8 mouse cellular contexts compared by ENCODE assay signal in the genomic region with DNA sequence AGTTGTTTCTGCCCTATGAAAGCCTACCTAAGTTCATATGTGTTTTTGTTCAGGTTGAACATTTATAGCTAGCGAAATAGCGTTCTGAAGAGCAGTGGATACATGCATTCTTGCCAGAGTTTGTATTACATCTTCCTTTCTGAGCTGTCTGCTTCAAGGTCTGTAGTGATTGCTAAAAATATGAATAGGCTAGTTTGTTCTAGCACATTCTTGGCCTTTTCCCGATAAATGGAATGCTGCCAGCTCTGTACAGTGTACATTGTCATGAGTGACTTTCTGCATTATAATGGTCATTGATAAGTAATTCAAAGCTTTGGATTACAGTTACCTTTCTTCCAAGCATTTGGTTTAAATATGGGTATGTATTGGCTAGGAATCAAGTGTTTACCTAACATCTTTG. TPM values are rescaled to one million over a fixed set of nuclear protein-coding genes. Genes with fewer than 3 reads are reported as not detected.
DNase-seq lines count a peak whose midpoint lies in the region; ATAC-seq and TF ChIP-seq lines count a peak whose summit lies in the region.

No protein-coding gene starts in this region.

- no peak for TF ChIP-seq CTCF in gastrocnemius, adult 2 months (IDR thresholded peaks at IDR 0.05)
- no peak for TF ChIP-seq CTCF in embryonic fibroblast, embryonic 13.5 days (IDR thresholded peaks at IDR 0.05; ENCODE audit: borderline replicate concordance, insufficient read depth, low read length)

- peak overlapping the region; percentile 86 for H3K27ac ChIP-seq in gastrocnemius, adult 2 months
- no peak overlapping the region for H3K27ac ChIP-seq in embryonic fibroblast, embryonic 13.5 days (ENCODE audit: insufficient read depth, low read length)
- H3K27ac ChIP-seq in liver, embryonic 11.5 days (ENCODE audit: low read depth, low read length): no peak overlapping the region

- H3K4me3 ChIP-seq in gastrocnemius, adult 2 months: peak overlapping the region; percentile 88
- H3K4me3 ChIP-seq in embryonic fibroblast, embryonic 13.5 days (ENCODE audit: insufficient read depth, low read length): peak overlapping the region; percentile 97
- H3K4me3 ChIP-seq in liver, embryonic 11.5 days (ENCODE audit: low read depth, low read length): peak overlapping the region; percentile 84

- no peaks in the 10 kb centered on the region for H3K27me3 ChIP-seq in liver, embryonic 11.5 days (replicated peaks; ENCODE audit: control insufficient read depth, insufficient read depth, low read length)

- 7% methylated on average over 3 of the region's 3 CpGs for WGBS in liver, embryonic 11.5 days

- peak overlapping the region; percentile 89 for H3K4me2 ChIP-seq in liver, embryonic 11.5 days

- H3K36me3 ChIP-seq in liver, embryonic 11.5 days (ENCODE audit: control insufficient read depth, insufficient read depth, low read length): peaks cover 20% of the 10 kb centered on the region

- intact Hi-C loops in gastrocnemius, adult 2 months (cut with DNase I): loop anchor here (10.0 kb wide), 1 partner anchor 314 kb away; no protein-coding TSS in a partner anchor
- intact Hi-C loops in left cerebral cortex, postnatal 10 days (cut with DNase I): no loop called here

- ATAC-seq in liver, embryonic 11.5 days (replicated peaks; ENCODE audit: low FRiP score): no peak

- no peaks in the 10 kb centered on the region for H3K4me1 ChIP-seq in embryonic fibroblast, embryonic 13.5 days (ENCODE audit: control insufficient read depth, insufficient read depth, low read length)
- peaks cover 15% of the 10 kb centered on the region for H3K4me1 ChIP-seq in liver, embryonic 11.5 days (replicated peaks; ENCODE audit: control insufficient read depth, insufficient read depth, low read length)

- no peak for DNase-seq in gastrocnemius, adult 2 months
- no peak for DNase-seq in gastrocnemius, adult 8-10 months (ENCODE audit: low spot score in 2 of 2)
- DNase-seq in 416B (ENCODE audit: low read depth): peak; percentile 5
- DNase-seq in liver, embryonic 11.5 days (ENCODE audit: low spot score): no peak
- DNase-seq in layer of hippocampus, adult 18-20 months (ENCODE audit: low spot score in 2 of 2): no peak
- no peak for DNase-seq in left cerebral cortex, postnatal 10 days (ENCODE audit: extremely low spot score in 1 of 2, low spot score in 2 of 2)
- no peak for DNase-seq in left cerebral cortex, adult 18-20 months (ENCODE audit: low spot score in 2 of 2)

- TF ChIP-seq POLR2A in embryonic fibroblast, embryonic 13.5 days (IDR thresholded peaks at IDR 0.05; ENCODE audit: low read depth, low read length): no peak

- no peaks in the 10 kb centered on the region for H3K9me3 ChIP-seq in liver, embryonic 11.5 days (ENCODE audit: control insufficient read depth, low read length)

- peak overlapping the region; percentile 69 for H3K9ac ChIP-seq in liver, embryonic 11.5 days (ENCODE audit: low read depth, low read length)

RNA-seq across cellular contexts. Expression of gene Alg11, which starts 0.6 kb away (rescaled TPM):
- 1 to 10 TPM; 6.1 to 7.6 TPM for total RNA-seq in gastrocnemius, adult 2 months (2021)
- total RNA-seq in gastrocnemius, adult 8-10 months (2022): 1 to 10 TPM; 6.9 to 9.2 (median 7.9) TPM
- 33.8 and 34.8 TPM in 2 replicates for polyA plus RNA-seq in embryonic fibroblast, embryonic 13.5 days (2011; ENCODE audit: insufficient read length, low read depth, missing spikeins)
- 22.0 and 29.8 TPM in 2 replicates for polyA plus RNA-seq in liver, embryonic 11.5 days (2014; fragmentation: Nextera tagmentation; extraction: Ambion mirVana)
- total RNA-seq in layer of hippocampus, adult 18-20 months (2021): 10 to 100 TPM; 38.3 to 40.5 TPM
- total RNA-seq in left cerebral cortex, postnatal 10 days (2021): 10 to 100 TPM; 27.1 to 30.1 TPM
- total RNA-seq in left cerebral cortex, adult 18-20 months (2021): 10 to 100 TPM; 29.6 to 36.1 TPM

RNA-seq across cellular contexts. Expression of gene Atp7b, which starts 1.0 kb away (rescaled TPM):
- total RNA-seq in gastrocnemius, adult 2 months (2021): under 1 TPM in 1 of 2 experiments, not detected in 1; 0.06 TPM
- total RNA-seq in gastrocnemius, adult 8-10 months (2022): under 1 TPM in 1 of 4 experiments, not detected in 3; 0.05 TPM
- not detected in 2 replicates for polyA plus RNA-seq in embryonic fibroblast, embryonic 13.5 days (2011; ENCODE audit: insufficient read length, low read depth, missing spikeins)
- polyA plus RNA-seq in liver, embryonic 11.5 days (2014; fragmentation: Nextera tagmentation; extraction: Ambion mirVana): 24.6 and 25.1 TPM in 2 replicates
- total RNA-seq in layer of hippocampus, adult 18-20 months (2021): 1 to 10 TPM; 1.4 to 1.6 TPM
- 1 to 10 TPM; 2.6 to 3.1 TPM for total RNA-seq in left cerebral cortex, postnatal 10 days (2021)
- total RNA-seq in left cerebral cortex, adult 18-20 months (2021): 1 to 10 TPM; 1.4 to 2.0 TPM
